Mouse (Mus musculus): ENCODE data around the gene Itpr1. TPM values are rescaled to one million over a fixed set of nuclear protein-coding genes. Genes with fewer than 3 reads are reported as not detected.
A peak's percentile ranks its signal among the peaks of the same experiment; 100 is the strongest.
"Not testable (repeated sequence)": the region's sequence is repeated elsewhere in the genome, so short reads cannot be mapped to it uniquely, and the experiment has no call there.

The Itpr1 gene
- polyA plus RNA-seq, 1 experiment from 2014 or later, result 10.8 TPM

DNA sequence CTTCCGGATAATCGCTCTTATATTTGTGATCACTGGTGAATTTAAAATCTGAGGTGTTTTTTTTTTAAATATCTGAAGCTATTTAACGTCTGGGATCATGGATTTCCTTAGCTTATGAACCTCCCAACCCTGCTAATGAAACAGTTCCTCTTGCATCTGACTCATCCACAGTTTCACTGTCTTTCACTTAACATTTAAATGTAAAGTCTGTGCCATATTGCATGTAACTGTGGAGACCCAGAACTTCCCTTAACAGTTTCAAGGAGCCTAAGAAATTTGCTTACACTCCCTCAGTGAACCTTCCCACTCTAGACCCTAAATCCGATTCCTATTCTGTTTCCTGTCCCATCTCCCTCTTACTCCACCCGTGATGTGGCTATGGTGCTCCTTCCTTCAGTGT, 342.0 kb downstream of the Itpr1 start:
- no peak for ATAC-seq (ENCODE audit: insufficient number of reproducible peaks, low FRiP score, low TSS enrichment, low read depth)
- H3K9me3 ChIP-seq (replicated peaks), result no peaks in the 10 kb centered on the region
- 80% methylated on average over 5 of the region's 5 CpGs for WGBS
- no peak overlapping the region for H3K4me2 ChIP-seq (replicated peaks)
- no peaks in the 10 kb centered on the region for H3K36me3 ChIP-seq
- no peaks in the 10 kb centered on the region for H3K4me1 ChIP-seq
- no peak overlapping the region for H3K4me3 ChIP-seq (replicated peaks)
- no peaks in the 10 kb centered on the region for H3K27me3 ChIP-seq
- H3K9ac ChIP-seq, result no peak overlapping the region
- no peak overlapping the region for H3K27ac ChIP-seq (replicated peaks)

DNA sequence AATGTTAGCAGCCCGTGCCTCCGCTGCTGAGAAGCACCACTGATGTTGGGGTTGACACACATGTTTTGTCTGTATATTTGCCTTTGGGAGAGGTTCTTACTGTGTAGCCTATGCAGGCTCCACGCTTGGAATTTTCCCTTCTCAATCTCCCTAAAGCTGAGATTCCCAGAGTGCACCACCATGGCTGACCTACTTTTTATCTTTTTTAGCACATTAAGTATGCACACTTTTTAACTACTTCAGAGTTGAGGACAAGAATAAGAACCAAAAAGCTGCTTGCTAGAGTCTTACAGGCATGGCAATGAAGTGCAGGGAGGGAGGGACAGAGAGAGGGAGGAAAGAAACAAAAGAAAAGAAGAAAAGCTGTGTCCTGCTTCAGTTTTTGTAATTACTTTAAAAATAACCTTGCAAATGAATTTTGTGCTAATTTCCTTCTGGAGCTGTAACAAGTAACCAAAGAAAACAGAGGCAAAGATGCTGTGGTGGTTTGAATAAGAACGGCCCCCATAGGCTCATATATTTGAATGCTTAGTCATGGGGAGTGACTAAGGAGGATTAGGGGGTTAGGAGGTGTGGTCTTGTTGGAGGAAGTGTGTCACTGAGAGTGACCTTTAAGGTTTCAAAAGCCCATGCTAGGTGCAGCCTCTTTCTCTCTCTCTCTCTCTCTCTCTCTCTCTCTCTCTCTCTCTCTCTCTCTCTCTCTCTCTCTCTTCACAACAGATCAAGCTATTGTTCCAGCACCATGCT, 344.9 kb downstream of the Itpr1 start:
- Histone ChIP-seq H3K27ac (replicated peaks) (no peak overlapping the region), H3K4me1 (no peaks in the 10 kb centered on the region), H3K9ac (no peak overlapping the region), H3K9me3 (replicated peaks) (no peaks in the 10 kb centered on the region), H3K4me3 (replicated peaks) (no peak overlapping the region), H3K27me3 (no peaks in the 10 kb centered on the region), H3K4me2 (replicated peaks) (no peak overlapping the region), H3K36me3 (no peaks in the 10 kb centered on the region)
- 84% methylated on average over 4 of the region's 4 CpGs for WGBS
- no peak for ATAC-seq (ENCODE audit: insufficient number of reproducible peaks, low FRiP score, low TSS enrichment, low read depth)

DNA sequence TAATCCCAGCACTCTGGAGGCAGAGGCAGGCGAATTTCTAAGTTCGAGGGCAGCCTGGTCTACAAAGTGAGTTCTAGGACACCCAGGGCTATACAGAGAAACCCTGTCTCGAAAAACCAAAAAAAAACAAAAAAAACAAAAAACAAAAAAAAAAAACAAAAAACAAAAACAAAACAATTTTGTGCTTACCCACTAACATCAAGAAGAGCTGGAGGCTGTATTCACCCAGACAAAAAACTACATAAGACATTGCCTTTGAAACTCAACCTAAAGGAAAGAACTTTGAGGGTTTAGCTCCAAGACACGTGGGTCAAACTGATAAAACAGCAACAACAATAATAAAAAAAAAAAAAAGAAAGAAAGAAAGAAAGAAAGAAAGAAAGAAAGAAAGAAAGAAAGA, 346.3 kb downstream of the Itpr1 start:
- 86% methylated on average over 4 of the region's 4 CpGs for WGBS
- not testable (repeated sequence) for H3K27ac ChIP-seq (replicated peaks); H3K9ac ChIP-seq; H3K36me3 ChIP-seq; ATAC-seq (ENCODE audit: insufficient number of reproducible peaks, low FRiP score, low TSS enrichment, low read depth); H3K4me1 ChIP-seq; H3K4me3 ChIP-seq (replicated peaks); H3K4me2 ChIP-seq (replicated peaks); H3K27me3 ChIP-seq; H3K9me3 ChIP-seq (replicated peaks)

DNA sequence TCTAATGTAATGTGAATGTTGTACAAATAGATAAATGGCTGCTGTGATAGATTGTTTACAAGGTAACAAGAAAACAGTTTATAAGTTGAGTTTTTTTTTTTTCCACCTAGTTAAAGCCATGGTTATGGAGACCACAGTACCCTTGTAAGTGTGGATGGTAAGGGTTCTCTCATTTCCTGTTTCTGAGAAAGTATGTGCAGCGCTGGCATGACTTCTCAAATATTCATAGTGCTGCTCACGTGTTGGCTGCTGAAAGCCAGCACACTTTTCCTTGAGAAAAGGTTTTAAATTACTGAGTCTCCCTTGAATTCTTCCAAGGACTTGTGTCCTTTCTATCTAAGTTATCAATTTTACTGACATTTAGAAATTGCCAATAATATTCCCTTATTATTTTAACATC, 350.1 kb downstream of the Itpr1 start:
- WGBS, result 81% methylated on average over 2 of the region's 2 CpGs
- no peak overlapping the region for H3K27ac ChIP-seq (replicated peaks)
- H3K9ac ChIP-seq, result no peak overlapping the region
- H3K4me1 ChIP-seq, result no peaks in the 10 kb centered on the region
- H3K4me3 ChIP-seq (replicated peaks), result no peak overlapping the region
- no peak overlapping the region for H3K4me2 ChIP-seq (replicated peaks)
- H3K9me3 ChIP-seq (replicated peaks), result no peaks in the 10 kb centered on the region
- no peak for ATAC-seq (ENCODE audit: insufficient number of reproducible peaks, low FRiP score, low TSS enrichment, low read depth)
- H3K36me3 ChIP-seq, result no peaks in the 10 kb centered on the region
- H3K27me3 ChIP-seq, result no peaks in the 10 kb centered on the region

DNA sequence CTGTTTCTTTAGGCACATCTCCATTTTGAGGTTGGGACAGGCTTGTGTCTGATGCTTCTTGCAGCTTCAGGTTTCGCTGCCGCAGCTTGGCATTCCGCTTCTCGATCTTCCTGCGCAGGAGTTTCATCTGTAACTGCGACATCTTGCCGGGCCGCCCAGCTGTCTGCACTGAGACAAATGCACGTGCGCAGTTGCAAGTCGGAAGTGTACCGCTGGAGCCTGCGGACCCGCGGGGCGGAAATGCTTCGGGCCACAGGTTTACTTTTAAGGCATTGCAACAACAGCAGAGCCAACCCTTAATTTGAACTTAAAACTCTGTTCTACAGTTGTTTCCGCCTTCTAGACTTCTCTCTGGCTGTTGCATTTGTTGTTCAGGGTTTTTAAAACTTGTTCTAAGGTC, 352.6 kb downstream of the Itpr1 start:
- H3K36me3 ChIP-seq; H3K27me3 ChIP-seq; ATAC-seq (ENCODE audit: insufficient number of reproducible peaks, low FRiP score, low TSS enrichment, low read depth); H3K27ac ChIP-seq (replicated peaks); H3K9me3 ChIP-seq (replicated peaks); H3K4me2 ChIP-seq (replicated peaks); H3K4me3 ChIP-seq (replicated peaks); H3K4me1 ChIP-seq; H3K9ac ChIP-seq: not testable (repeated sequence)
- 80% methylated on average over 18 of the region's 18 CpGs for WGBS

DNA sequence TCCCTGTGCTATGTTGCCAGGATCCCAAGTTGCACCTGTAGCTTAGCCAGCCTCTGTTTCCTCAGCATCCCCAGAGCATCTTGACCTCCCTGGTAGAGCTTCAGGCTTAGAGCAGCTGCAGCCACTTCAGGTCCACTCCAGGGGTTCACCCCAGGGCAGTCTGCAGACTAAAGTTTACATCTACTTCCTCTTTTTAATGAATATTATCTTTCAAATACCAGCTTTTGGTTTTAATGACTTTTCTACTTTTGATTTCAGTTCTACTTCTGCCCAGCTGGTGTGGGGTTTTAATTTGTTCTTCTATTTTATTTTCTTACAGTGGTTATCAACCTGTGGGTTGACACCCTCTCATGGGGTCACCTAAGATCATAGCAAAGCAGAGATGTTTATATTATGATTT, 353.7 kb downstream of the Itpr1 start:
- H3K36me3 ChIP-seq, result no peaks in the 10 kb centered on the region
- H3K4me1 ChIP-seq, result peaks cover 19% of the 10 kb centered on the region
- no peak overlapping the region for H3K9ac ChIP-seq
- no peaks in the 10 kb centered on the region for H3K27me3 ChIP-seq
- H3K4me3 ChIP-seq (replicated peaks), result no peak overlapping the region
- H3K4me2 ChIP-seq (replicated peaks), result no peak overlapping the region
- no peak overlapping the region for H3K27ac ChIP-seq (replicated peaks)
- H3K9me3 ChIP-seq (replicated peaks), result no peaks in the 10 kb centered on the region
- no peak for ATAC-seq (ENCODE audit: insufficient number of reproducible peaks, low FRiP score, low TSS enrichment, low read depth)

DNA sequence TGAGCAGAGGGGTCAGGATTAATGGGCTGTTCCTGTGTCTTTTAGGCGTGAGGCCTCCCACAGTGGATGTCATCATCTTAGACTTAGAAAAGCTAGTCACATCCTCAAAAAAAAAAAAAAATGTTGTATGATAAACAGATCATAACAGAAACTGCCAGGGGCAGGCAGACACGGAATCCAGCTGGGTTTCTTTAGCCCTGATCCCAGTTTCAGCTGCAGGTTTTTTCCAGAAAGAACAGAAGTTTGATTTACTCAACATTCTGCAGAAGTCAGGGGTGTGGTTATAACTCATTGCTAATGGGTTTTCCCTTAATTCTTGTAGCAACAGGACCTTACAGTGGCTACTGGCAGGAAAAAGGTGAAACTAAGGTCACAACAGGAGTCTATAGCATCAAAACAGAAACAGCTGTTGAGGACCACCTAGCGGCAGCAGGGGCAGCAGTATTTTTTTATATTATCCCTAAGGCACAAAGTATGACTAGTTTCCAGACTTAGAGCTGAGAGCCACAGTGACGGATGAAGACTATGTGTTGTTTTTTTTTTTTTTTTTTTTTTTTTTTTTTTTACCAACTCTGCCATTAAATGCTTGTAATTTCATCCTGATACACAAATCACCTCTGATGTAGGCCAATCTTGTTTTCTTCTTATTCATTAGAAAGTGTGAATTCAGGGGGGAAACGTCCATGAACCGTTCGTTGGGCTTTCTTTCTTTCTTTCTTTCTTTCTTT, 356.7 kb downstream of the Itpr1 start:
- peak overlapping the region; percentile 25; the same call in 1 of the 2 replicates for H3K27ac ChIP-seq (replicated peaks)
- H3K4me2 ChIP-seq (replicated peaks), result no peak overlapping the region
- no peaks in the 10 kb centered on the region for H3K36me3 ChIP-seq
- H3K4me1 ChIP-seq, result peaks cover 23% of the 10 kb centered on the region
- H3K9ac ChIP-seq, result no peak overlapping the region
- 39% methylated on average over 7 of the region's 7 CpGs for WGBS
- no peaks in the 10 kb centered on the region for H3K27me3 ChIP-seq
- H3K9me3 ChIP-seq (replicated peaks), result no peaks in the 10 kb centered on the region
- H3K4me3 ChIP-seq (replicated peaks), result no peak overlapping the region
- ATAC-seq (ENCODE audit: insufficient number of reproducible peaks, low FRiP score, low TSS enrichment, low read depth), result no peak

DNA sequence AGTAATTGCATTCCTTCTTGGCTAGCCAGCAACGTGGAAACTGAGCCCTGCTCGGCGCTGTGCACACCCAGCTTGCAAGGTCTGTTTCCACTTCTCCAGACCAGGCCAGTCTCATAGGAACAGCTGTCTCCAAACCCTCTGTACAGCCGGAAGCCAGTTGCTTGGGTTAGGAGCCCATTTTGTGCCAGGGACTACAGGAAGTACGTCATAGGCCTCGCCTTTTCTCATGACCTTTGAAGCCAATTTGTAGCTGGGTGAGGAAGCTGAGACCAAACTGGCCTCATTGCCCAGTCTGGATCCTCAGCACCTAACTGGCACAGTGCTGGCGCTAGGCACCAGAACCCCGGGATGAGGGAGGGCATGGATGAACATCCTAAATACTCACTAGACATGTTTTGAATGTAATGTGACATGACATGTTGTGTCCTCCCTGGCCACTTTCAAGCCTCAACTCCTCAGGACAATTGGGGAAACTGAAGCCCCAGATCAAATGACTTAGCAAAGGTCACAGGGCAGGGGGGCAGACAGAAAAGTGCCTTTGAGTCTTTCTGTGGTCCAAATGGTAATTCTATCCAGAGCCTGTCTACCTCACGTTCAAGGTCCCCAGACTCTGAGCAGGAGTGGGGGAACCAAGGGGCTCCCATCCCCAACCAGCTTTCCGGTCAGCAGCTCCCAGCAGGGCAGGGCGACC, 357.6 kb downstream of the Itpr1 start:
- 17% methylated on average over 11 of the region's 11 CpGs for WGBS
- peak; percentile 63 for ATAC-seq (ENCODE audit: insufficient number of reproducible peaks, low FRiP score, low TSS enrichment, low read depth)
- H3K4me3 ChIP-seq (replicated peaks), result peak overlapping the region; percentile 38
- peaks cover 23% of the 10 kb centered on the region for H3K4me1 ChIP-seq
- no peaks in the 10 kb centered on the region for H3K36me3 ChIP-seq
- H3K4me2 ChIP-seq (replicated peaks), result peak overlapping the region; percentile 62
- H3K9me3 ChIP-seq (replicated peaks), result no peaks in the 10 kb centered on the region
- H3K27ac ChIP-seq (replicated peaks), result peak overlapping the region; percentile 80
- H3K27me3 ChIP-seq, result no peaks in the 10 kb centered on the region
- peak overlapping the region; percentile 12; the same call in 1 of the 2 replicates for H3K9ac ChIP-seq

DNA sequence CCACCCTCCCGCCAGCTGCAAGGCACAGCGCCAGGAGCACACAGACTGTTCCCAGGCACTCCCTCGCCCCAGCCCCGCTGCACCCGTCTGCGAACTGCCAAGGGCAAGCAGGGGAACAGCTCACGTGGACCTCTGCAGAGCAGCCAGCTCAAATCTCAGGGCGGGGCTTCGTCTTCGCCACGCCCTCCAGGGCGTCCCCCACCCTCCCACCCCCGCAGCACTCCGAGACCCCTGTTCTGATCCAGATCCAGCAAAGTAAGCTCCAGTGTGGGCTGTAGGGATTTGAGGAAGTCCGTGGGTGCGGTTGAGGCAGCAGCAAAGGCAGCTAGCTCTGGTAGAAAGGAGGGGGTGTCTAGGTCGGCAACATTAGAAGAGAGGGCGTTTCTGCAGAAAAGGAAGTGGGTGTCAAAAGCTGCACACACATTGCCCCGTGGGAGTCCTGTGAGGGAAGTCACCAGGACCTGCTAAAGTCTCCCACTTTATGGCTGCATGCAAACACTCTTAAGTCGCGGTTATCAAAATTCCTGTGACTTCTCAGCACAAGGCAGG, 358.2 kb downstream of the Itpr1 start:
- H3K27ac ChIP-seq (replicated peaks), result peak overlapping the region; percentile 80
- 2% methylated on average over 21 of the region's 21 CpGs for WGBS

DNA sequence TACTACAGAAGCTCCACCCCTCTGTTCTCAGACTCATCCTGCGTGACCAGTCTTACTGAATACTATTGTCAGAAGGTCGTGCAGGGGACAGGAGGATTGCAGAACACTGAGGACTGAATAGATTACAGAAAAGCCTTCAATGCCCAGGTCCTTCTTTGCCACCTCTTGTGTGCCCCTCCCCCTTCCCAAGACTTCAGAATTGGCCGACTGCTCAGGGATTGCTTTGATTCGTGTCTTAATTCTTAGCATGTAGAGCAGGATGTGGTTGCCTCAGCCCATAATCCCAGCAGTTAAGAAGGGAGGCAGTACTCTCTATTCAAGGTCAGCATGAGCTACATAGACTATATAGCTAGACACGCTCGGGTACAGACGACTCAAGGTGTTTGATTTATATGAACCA, 359.8 kb downstream of the Itpr1 start:
- H3K4me2 ChIP-seq (replicated peaks), result no peak overlapping the region
- no peak overlapping the region for H3K4me3 ChIP-seq (replicated peaks)
- no peak overlapping the region for H3K9ac ChIP-seq
- no peaks in the 10 kb centered on the region for H3K9me3 ChIP-seq (replicated peaks)
- H3K27me3 ChIP-seq, result no peaks in the 10 kb centered on the region
- peaks cover 23% of the 10 kb centered on the region for H3K4me1 ChIP-seq
- ATAC-seq (ENCODE audit: insufficient number of reproducible peaks, low FRiP score, low TSS enrichment, low read depth), result no peak
- no peak overlapping the region for H3K27ac ChIP-seq (replicated peaks)
- no peaks in the 10 kb centered on the region for H3K36me3 ChIP-seq
- 59% methylated on average over 7 of the region's 7 CpGs for WGBS

More for the DNA sequence above, 358.2 kb downstream of the Itpr1 start:
- Histone ChIP-seq H3K4me1 (peaks cover 23% of the 10 kb centered on the region), H3K4me2 (replicated peaks) (peak overlapping the region; percentile 62), H3K36me3 (no peaks in the 10 kb centered on the region), H3K9me3 (replicated peaks) (no peaks in the 10 kb centered on the region), H3K4me3 (replicated peaks) (peak overlapping the region; percentile 38), H3K27me3 (no peaks in the 10 kb centered on the region), H3K9ac (peak overlapping the region; percentile 12; the same call in 1 of the 2 replicates)
- peak; percentile 91 for ATAC-seq (ENCODE audit: insufficient number of reproducible peaks, low FRiP score, low TSS enrichment, low read depth)

DNA sequence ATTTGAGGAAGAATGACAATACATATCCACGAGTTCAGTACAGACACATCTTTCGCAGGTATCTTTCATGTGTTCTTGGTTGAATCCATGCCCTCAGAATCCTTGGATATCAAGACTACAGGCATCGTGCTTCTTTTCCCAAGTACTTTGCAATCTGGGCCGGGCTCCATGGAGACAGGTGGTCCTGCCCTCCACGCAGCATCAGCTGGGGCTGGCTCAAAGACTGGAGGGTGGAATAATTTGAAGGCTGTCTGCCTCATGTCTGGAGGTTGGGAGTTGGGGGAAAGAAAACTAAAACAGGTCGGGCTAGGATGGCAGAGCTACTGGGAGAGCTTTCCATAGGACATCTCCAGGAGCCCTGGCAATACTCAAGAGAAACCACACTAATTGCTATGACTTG, 364.2 kb downstream of the Itpr1 start:
- Histone ChIP-seq H3K9ac (no peak overlapping the region), H3K27me3 (no peaks in the 10 kb centered on the region), H3K9me3 (replicated peaks) (no peaks in the 10 kb centered on the region), H3K36me3 (no peaks in the 10 kb centered on the region), H3K4me2 (replicated peaks) (no peak overlapping the region), H3K27ac (replicated peaks) (no peak overlapping the region), H3K4me1 (no peaks in the 10 kb centered on the region), H3K4me3 (replicated peaks) (no peak overlapping the region)
- WGBS, result 85% methylated on average over 6 of the region's 6 CpGs
- ATAC-seq (ENCODE audit: insufficient number of reproducible peaks, low FRiP score, low TSS enrichment, low read depth), result no peak

Measured in embryonic facial prominence, embryonic 15.5 days (tissue).